Mouse (Mus musculus) spleen, adult 2 months (tissue): ENCODE measurements around the gene Hcfc1r1. TPM values are rescaled to one million over a fixed set of nuclear protein-coding genes. Genes with fewer than 3 reads are reported as not detected.

Experiments
- DNase-seq, 2 experiments: peaks; one replicate each; pipeline versions ENCODE4 v3.0.0 to v3.0.0-alpha.2; 2012 to 2021; ENCODE audit warnings: low spot score in 2 of 2, low read depth in 1 of 2
- H3K27ac ChIP-seq: fragments of 200-500 bp; 2 replicates; pipeline ENCODE4 v1.5.1; 2012; ENCODE audit warnings: low read length, inconsistent platforms; ENCODE audit not compliant: insufficient read depth
- H3K27me3 ChIP-seq: fragments of 200-500 bp; 2 replicates; pipeline ENCODE4 v1.6.1; 2012; ENCODE audit warnings: mild to moderate bottlenecking, moderate library complexity, low read length, inconsistent platforms; ENCODE audit not compliant: control insufficient read depth, insufficient read depth
- H3K36me3 ChIP-seq: fragments of 200-500 bp; 2 replicates; pipeline ENCODE4 v1.6.1; 2012; ENCODE audit warnings: mild to moderate bottlenecking, low read length, inconsistent platforms; ENCODE audit not compliant: control insufficient read depth, insufficient read depth
- H3K4me1 ChIP-seq: fragments of 200-500 bp; 2 replicates; pipeline ENCODE4 v1.6.1; 2011; ENCODE audit warnings: inconsistent platforms; ENCODE audit not compliant: control insufficient read depth, insufficient read depth, insufficient read length
- H3K4me3 ChIP-seq: fragments of 200-500 bp; 2 replicates; pipeline ENCODE4 v1.5.1; 2011; ENCODE audit warnings: mild to moderate bottlenecking, inconsistent platforms; ENCODE audit not compliant: insufficient read depth, insufficient read length; ENCODE audit errors: extremely low read depth
- CTCF ChIP-seq: fragments of 200-500 bp; IDR thresholded peaks from 2 replicates; pipeline ENCODE4 v1.5.1; 2011; ENCODE audit warnings: mild to moderate bottlenecking, inconsistent platforms; ENCODE audit not compliant: insufficient read depth, insufficient read length, insufficient replicate concordance; ENCODE audit errors: extremely low read depth
- POLR2A ChIP-seq: fragments of 200-500 bp; IDR thresholded peaks from 2 replicates; pipeline ENCODE4 v1.6.1; 2011; ENCODE audit warnings: low read depth, low read length, inconsistent platforms
- WGBS: fragments of 180-500 bp; shearing (Covaris S2); methylation state at CpG from one replicate; pipeline ENCODE4 v1.1.7; 2018; 5-methylcytosine and 5-hydroxymethylcytosine counted together
- polyA plus RNA-seq: library from polyadenylated mRNA; depleted of rRNA; stranded (reverse); fragments of >200 nt; gene quantifications from 2 replicates; pipeline ENCODE4 v1.2.3, GENCODE M21; 2012

The Hcfc1r1 gene
- polyA plus RNA-seq, 1 experiment = 75.0 TPM

DNA sequence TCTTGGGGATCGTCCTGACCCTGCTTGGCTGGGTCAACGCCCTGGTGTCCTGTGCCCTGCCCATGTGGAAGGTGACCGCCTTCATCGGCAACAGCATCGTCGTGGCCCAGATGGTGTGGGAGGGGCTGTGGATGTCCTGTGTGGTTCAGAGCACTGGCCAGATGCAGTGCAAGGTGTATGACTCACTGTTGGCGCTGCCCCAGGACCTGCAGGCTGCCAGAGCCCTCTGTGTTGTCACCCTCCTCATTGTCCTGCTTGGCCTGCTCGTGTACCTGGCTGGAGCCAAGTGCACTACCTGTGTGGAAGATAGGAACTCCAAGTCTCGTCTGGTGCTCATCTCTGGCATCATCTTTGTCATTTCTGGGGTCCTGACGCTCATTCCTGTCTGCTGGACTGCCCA is 7.7 kb downstream of the Hcfc1r1 start:
- H3K4me1 ChIP-seq = peaks cover 6% of the 10 kb centered on the region
- WGBS = 75% methylated on average over 10 of the region's 10 CpGs
- TF ChIP-seq CTCF (no peak), POLR2A (no peak)
- no peak overlapping the region for H3K27ac ChIP-seq
- no peak for DNase-seq
- no peak overlapping the region for H3K4me3 ChIP-seq
- no peaks in the 10 kb centered on the region for H3K36me3 ChIP-seq
- H3K27me3 ChIP-seq = peaks cover 10% of the 10 kb centered on the region

DNA sequence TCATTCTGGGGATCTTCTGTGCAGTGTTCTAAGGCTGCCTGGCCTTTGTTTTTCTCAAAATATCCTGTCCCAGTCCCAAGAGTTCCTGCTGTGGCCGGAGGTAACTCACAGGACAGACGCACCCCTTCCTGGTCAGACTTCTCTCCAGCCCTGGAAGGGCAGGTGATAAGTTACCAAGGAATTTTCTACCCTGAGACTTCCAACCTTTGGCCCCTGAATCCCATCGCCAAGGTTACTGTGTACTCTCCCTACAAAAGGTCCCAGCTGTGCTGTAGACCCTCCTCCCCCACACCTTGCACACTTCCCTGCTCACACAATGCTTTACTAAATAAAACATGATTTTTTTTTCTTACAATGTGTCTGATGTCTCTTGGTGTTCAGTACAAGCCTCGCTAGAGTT is 8.7 kb downstream of the Hcfc1r1 start:
- Histone ChIP-seq H3K36me3 (no peaks in the 10 kb centered on the region), H3K27me3 (peaks cover 10% of the 10 kb centered on the region), H3K27ac (no peak overlapping the region), H3K4me3 (no peak overlapping the region), H3K4me1 (no peaks in the 10 kb centered on the region)
- TF ChIP-seq CTCF = no peak
- TF ChIP-seq POLR2A = no peak
- DNase-seq = no peak
- WGBS = 72% methylated on average over 4 of the region's 4 CpGs

DNA sequence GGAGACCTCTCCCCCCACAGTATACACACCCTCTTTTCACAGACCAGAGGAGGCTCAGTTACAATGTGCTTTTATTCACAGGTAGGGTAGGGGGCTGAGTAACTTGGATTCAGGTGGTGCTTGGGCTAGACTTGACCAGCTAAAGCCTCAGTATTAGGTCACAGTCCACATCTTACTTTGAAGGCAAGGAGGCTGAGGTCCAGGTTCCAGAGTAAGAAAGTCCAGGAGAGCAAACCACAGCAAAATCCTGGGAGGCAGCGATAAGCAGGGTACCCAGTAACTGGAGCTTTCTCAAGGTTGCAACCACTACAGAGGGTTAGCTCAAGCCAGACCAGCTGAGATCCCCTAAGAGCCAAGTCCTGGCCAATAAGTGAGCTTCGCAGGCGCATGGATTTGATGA is 9.1 kb downstream of the Hcfc1r1 start:
- DNase-seq = no peak
- WGBS = 86% methylated on average over 3 of the region's 3 CpGs
- peaks cover 10% of the 10 kb centered on the region for H3K27me3 ChIP-seq

DNA sequence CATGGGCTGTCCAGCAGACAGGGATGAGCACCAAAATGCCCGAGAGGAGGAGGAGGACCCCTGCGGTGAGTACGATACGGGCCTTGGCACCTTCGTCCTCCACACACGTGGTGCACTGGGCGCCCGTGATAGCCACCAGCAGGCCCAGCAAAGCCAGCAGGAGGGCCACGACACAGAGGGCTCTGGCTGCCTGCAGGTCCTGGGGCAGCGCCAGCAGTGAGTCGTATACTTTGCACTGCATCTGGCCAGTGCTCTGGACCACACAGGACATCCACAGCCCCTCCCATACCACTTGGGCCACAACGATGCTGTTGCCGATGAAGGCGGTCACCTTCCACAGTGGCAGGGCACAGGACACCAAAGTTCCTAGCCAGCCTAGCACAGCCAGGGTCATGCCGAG is 9.8 kb downstream of the Hcfc1r1 start:
- Histone ChIP-seq H3K27me3 (peaks cover 10% of the 10 kb centered on the region), H3K4me1 (no peaks in the 10 kb centered on the region), H3K36me3 (no peaks in the 10 kb centered on the region), H3K4me3 (no peak overlapping the region), H3K27ac (no peak overlapping the region)
- TF ChIP-seq POLR2A (no peak), CTCF (no peak)
- 58% methylated on average over 15 of the region's 15 CpGs for WGBS
- no peak for DNase-seq

More for the DNA sequence above, 9.1 kb downstream of the Hcfc1r1 start:
- Histone ChIP-seq H3K4me3 (no peak overlapping the region), H3K27ac (no peak overlapping the region), H3K36me3 (no peaks in the 10 kb centered on the region), H3K4me1 (no peaks in the 10 kb centered on the region)
- no peak for TF ChIP-seq CTCF
- TF ChIP-seq POLR2A = no peak

DNA sequence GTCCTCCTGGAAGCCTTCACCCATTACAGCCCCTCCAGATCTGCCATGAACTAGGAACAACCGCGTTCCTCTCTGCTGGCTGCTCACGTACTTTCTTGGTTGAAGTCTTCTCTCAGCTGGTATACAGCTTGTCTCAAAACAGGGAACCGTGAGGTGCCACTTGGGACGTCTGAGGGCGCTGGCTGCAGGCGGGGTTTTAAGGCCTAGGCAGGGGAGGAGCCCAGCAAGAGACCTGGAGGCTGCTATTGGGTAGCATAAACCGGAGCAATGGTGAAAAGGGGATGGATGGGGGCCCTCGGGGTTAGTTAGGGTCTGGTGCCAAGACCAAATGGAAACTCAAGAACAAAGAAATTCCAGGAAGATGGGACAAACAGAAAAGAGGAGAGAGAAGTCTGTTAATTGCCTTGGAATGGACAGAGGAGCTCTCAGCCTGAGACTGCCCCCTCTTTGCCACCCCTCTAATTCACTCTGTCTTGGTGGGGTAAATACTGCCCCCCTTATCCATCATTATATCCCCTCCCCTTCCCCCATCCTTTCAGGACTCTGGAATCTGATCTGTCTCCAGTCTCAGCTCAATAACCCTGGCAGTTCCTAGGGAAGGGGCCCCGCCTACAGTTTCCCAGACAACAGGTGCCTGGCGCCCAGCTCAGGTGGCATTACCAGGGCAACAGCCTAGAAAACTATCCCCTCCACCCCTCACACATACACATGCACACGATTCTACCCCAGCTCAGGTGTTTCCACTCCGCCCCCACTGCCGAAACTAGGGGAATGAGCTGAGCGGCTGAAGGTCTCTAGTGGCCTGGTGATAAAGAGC is 10.7 kb downstream of the Hcfc1r1 start, which contains the start of gene Cldn9:
Gene Cldn9 (minus strand): TSS at position 171 of the 817 bp plus-strand sequence.
- Histone ChIP-seq H3K4me3 (no peak within 1 kb of the TSS), H3K36me3 (no peaks in the 10 kb centered on the region), H3K27me3 (peaks cover 8% of the 10 kb centered on the region), H3K27ac (no peak within 1 kb of the TSS), H3K4me1 (no peaks in the 10 kb centered on the region)
- WGBS = 35% methylated on average over 15 of the region's 15 CpGs
- TF ChIP-seq CTCF = no peak
- TF ChIP-seq POLR2A = no peak
- no peak for DNase-seq

DNA sequence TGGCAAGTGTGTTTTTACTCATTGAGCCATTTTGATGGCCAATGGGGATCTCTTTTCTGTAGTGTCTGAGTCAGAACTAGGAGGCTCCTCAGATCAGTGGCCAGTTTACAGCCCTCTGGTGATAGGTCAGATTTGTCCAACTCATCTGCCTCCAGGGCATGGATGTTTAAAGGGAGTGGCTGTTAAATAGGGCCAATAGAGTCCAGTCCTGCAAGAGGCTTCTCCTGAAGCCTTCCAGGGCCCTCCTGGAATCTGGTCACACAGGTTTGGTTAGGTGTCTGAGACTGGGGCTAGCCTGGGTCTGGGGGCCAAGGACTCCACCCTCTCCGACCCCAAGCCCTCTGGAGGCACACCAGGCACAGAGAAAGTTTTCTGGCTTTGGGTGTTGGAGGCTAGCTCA is 21.1 kb downstream of the Hcfc1r1 start:
- 75% methylated on average over 1 of the region's 1 CpGs for WGBS
- TF ChIP-seq POLR2A (no peak), CTCF (no peak)
- no peak for DNase-seq
- Histone ChIP-seq H3K4me3 (no peak overlapping the region), H3K27ac (no peak overlapping the region), H3K27me3 (peaks cover 6% of the 10 kb centered on the region), H3K4me1 (peaks cover 3% of the 10 kb centered on the region; the same call in 1 of the 2 replicates), H3K36me3 (no peaks in the 10 kb centered on the region)

DNA sequence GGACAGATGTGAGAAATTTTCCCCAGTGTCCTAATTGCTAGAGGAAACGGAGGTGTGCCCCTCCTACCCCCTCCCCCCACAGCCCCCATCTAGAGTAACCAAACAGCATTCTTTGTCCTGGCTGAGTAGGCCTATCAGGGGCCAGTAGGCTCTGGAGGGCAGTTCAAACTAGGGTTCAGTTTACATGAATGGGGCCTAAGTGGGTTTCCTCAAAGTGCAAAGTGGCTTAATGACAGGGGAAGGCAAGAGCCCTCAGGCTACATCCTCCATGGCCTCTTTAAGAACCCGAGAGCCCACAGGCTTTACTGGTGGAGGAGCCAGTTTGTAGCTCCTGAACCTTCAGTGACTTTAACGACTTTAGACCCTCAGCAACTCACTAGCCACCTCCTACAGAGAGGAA is 22.4 kb downstream of the Hcfc1r1 start:
- no peak for DNase-seq
- Histone ChIP-seq H3K27me3 (peaks cover 11% of the 10 kb centered on the region), H3K27ac (no peak overlapping the region), H3K4me1 (peaks cover 6% of the 10 kb centered on the region; the same call in 1 of the 2 replicates), H3K36me3 (no peaks in the 10 kb centered on the region), H3K4me3 (no peak overlapping the region)
- TF ChIP-seq POLR2A (no peak), CTCF (no peak)
- WGBS = 71% methylated on average over 3 of the region's 3 CpGs
